Mouse (Mus musculus): Measurements from ENCODE around the gene Ccdc138.

DNA sequence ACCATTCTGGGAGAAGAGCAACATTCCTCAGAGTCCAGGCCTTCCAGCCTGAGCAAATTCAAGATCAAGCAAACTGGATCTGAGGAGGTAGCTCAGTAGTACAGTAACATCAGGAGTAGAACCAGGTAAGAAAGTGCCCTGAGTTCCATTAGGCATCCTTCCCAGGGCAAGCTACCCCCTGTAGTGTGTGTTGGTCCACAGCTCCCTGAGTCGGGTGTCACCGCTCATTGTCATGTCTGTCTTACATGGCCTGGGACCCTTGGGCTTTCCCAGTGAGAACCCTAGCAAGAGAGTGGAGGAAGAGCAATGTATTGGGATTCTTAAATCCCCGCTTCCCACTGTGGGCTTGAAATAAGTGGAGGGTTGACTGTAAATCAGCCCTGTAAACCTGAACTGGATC, 97.4 kb downstream of the Ccdc138 start:
- no peak for TF ChIP-seq CTCF (IDR thresholded peaks at IDR 0.05; ENCODE audit: low read depth, low read length)
- TF ChIP-seq POLR2AphosphoS5 (IDR thresholded peaks at IDR 0.05; ENCODE audit: insufficient replicate concordance, low read depth, low read length): no peak
- TF ChIP-seq TAL1 (conservative IDR thresholded peaks at IDR 0.05; ENCODE audit: low read depth, low read length): no peak
